Mouse (Mus musculus): ENCODE measurements around the gene Apol7a. TPM values are rescaled to one million over a fixed set of nuclear protein-coding genes. Genes with fewer than 3 reads are reported as not detected.
A peak's percentile ranks its signal among the peaks of the same experiment; 100 is the strongest.

Gene Apol7a
- polyA plus RNA-seq, 1 experiment, result not detected

- Histone ChIP-seq H3K4me3 (ENCODE audit: insufficient read depth, low read length) (no peak overlapping the region), H3K4me1 (ENCODE audit: control insufficient read depth, insufficient read depth, low read length) (0 out of 2 replicates have a peak, but pooled peaks cover 3% of the 10 kb centered on the region), H3K27ac (ENCODE audit: insufficient read depth, low read depth, low read length) (no peak overlapping the region)
- no peak for TF ChIP-seq POLR2A (IDR thresholded peaks at IDR 0.05; ENCODE audit: borderline replicate concordance, low read depth, low read length)
Measured at GRCm38 (mm10) chr15:77368818-77369320, 30.0 kb downstream of the Apol7a start.

DNA sequence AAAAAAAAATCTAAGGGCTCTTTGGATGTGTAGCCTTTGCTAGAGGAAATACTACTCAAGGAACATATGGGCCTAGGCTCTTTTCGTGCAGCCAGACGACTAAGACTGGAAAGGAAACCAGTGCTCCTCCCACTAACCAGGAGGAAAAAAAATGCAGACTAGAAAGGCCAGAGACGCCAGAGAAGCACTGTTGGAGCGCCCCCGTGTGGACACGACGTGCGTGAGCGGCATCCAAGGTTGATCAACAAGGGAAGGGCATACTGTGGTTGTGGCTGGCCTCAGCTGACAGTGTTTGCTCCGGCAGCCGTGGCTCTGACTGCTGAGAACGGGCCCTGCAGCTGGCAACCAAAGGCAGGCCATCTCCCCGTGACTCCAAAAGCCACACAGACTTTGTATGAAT, 30.8 kb downstream of the Apol7a start:
- peak overlapping the region; percentile 15 for H3K4me3 ChIP-seq (ENCODE audit: insufficient read depth, low read length)
- H3K27ac ChIP-seq (ENCODE audit: insufficient read depth, low read depth, low read length), result no peak overlapping the region
- peak; percentile 88 for TF ChIP-seq CTCF (IDR thresholded peaks at IDR 0.05; ENCODE audit: low read depth, low read length)
- no peak for TF ChIP-seq POLR2A (IDR thresholded peaks at IDR 0.05; ENCODE audit: borderline replicate concordance, low read depth, low read length)
- H3K4me1 ChIP-seq (ENCODE audit: control insufficient read depth, insufficient read depth, low read length), result 0 out of 2 replicates have a peak, but pooled peaks cover 3% of the 10 kb centered on the region

- no peak overlapping the region for H3K27ac ChIP-seq (ENCODE audit: insufficient read depth, low read depth, low read length)
- H3K4me1 ChIP-seq (ENCODE audit: control insufficient read depth, insufficient read depth, low read length), result 0 out of 2 replicates have a peak, but pooled peaks cover 3% of the 10 kb centered on the region
- TF ChIP-seq CTCF (IDR thresholded peaks at IDR 0.05; ENCODE audit: low read depth, low read length) (no peak; the same call in none of the 2 replicates), POLR2A (IDR thresholded peaks at IDR 0.05; ENCODE audit: borderline replicate concordance, low read depth, low read length) (no peak)
Measured at GRCm38 (mm10) chr15:77367504-77367903, 31.4 kb downstream of the Apol7a start.

DNA sequence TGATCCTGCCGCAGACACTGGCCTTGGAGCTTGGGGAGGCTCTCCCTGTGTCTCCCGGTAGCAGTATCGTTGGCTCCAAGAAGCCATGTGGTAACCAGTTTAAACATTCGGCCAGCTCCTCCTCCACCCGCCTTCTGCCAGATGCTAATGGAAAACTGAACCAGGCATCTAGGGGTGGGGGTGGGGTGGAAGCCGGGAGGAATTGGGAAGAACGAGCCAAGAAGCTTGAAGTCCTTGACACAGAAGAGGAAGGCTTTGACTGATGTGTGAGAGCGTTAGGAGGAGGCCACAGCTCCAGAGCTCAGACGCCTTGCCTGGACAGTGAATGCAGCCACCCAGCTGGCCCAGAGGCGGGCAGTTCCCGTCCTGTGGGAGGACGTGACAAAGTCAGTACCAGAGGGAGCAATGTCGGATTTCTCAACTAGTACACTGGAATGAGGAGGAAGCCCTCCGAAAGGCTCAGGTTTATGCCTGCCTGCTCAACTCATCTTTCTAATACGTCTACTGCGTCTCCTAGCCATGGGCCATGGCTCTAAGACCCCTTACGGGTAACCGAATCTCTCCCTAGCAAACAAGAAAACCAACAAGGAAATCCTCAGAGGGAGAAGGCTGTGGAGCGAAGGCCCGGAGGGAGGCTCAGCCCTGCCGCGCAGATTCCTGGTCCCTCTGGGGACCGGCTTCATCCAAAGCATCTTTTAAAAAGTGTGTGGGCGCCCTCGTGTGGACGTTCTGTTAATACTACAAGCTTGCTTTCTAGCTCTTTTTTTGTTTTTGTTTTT, 32.0 kb downstream of the Apol7a start:
- peak; percentile 69 for TF ChIP-seq CTCF (IDR thresholded peaks at IDR 0.05; ENCODE audit: low read depth, low read length)
- TF ChIP-seq POLR2A (IDR thresholded peaks at IDR 0.05; ENCODE audit: borderline replicate concordance, low read depth, low read length), result no peak
- Histone ChIP-seq H3K4me1 (ENCODE audit: control insufficient read depth, insufficient read depth, low read length) (0 out of 2 replicates have a peak, but pooled peaks cover 3% of the 10 kb centered on the region), H3K4me3 (ENCODE audit: insufficient read depth, low read length) (no peak overlapping the region), H3K27ac (ENCODE audit: insufficient read depth, low read depth, low read length) (no peak overlapping the region)

More at GRCm38 (mm10) chr15:77367504-77367903, 31.4 kb downstream of the Apol7a start:
- no peak overlapping the region for H3K4me3 ChIP-seq (ENCODE audit: insufficient read depth, low read length)

DNA sequence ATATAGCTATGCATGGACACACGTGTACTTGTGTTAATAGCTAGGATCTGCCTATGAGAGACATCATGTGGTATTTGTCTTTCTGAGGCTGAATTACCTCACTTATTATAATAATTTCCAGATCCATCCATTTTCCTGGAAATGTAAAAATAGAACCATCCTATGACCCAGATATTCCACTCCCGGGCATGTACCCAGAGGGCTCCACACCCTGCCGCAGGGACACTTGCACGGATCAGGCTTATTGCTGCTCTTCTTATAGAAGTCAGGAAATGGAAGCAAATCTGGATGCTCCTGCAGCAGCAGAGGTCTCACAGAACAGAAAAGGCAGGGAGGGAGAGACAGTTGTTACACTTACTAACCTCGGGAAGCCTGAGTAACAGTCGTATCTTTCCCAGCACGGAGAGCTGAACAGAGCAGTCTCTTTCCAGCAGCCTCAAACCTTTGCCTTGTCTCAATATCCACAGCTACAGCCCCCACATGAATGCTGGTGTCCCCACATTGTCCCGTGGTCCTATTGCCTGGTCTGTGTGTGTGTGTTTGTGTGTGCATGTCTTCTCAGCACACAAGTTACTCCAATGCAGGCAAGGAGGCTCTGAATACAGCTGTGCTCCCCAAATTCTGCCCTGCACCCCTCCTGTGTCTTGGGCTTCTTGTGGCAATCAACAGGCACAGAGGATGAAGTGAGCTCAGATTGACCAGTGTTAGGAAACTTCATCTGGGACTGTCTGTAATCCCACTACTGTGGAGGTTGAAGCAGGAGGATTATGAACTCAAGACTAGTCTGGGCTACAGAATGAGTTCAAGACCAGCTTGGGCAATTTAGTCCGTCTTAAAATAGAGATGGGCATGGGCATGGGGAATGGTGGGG, 33.0 kb downstream of the Apol7a start:
- 0 out of 2 replicates have a peak, but pooled peaks cover 3% of the 10 kb centered on the region for H3K4me1 ChIP-seq (ENCODE audit: control insufficient read depth, insufficient read depth, low read length)
- H3K4me3 ChIP-seq (ENCODE audit: insufficient read depth, low read length), result no peak overlapping the region
- no peak overlapping the region for H3K27ac ChIP-seq (ENCODE audit: insufficient read depth, low read depth, low read length)
- TF ChIP-seq CTCF (IDR thresholded peaks at IDR 0.05; ENCODE audit: low read depth, low read length), result no peak
- no peak for TF ChIP-seq POLR2A (IDR thresholded peaks at IDR 0.05; ENCODE audit: borderline replicate concordance, low read depth, low read length)

DNA sequence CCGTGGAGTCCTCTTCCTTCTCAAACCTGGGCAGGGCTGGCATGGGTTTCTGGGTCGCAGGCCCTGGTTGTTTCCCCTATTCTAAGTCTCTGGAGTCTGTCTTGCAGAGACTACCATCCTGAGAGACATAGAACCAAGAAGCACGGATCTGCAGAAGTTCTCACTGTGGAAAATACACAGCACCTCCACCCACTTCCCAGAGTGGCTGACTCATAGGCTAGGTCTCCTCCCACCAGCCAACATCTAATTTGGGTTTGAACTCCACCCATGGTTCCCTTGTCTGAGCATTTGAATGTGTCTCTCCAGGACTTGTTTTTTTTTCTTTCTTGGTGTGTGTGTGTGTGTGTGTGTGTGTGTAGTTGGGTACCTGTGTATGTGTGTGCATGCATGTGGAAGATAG, 34.9 kb downstream of the Apol7a start:
- H3K27ac ChIP-seq (ENCODE audit: insufficient read depth, low read depth, low read length), result no peak overlapping the region
- H3K4me3 ChIP-seq (ENCODE audit: insufficient read depth, low read length), result no peak overlapping the region
- TF ChIP-seq CTCF (IDR thresholded peaks at IDR 0.05; ENCODE audit: low read depth, low read length), result no peak
- TF ChIP-seq POLR2A (IDR thresholded peaks at IDR 0.05; ENCODE audit: borderline replicate concordance, low read depth, low read length), result no peak
- H3K4me1 ChIP-seq (ENCODE audit: control insufficient read depth, insufficient read depth, low read length), result 0 out of 2 replicates have a peak, but pooled peaks cover 3% of the 10 kb centered on the region

DNA sequence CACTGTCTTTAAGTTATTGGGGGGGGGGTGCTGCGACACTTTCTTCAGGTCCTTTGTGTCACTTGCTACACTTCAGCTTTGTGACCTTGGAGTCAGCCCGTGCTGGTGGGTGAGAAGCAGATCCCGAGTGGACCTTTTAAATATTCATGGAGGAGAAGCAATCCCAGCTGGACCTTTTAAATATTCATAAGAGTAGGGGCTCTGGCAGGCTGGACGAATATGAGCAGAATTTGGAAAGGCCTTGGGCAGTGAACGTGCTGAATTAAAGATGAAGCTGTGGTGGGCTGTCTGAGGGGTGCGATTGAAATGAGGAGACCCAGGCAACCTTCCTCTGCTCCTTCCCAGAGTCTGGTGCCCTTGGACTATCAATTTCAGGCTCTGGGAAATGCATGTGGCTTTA, 35.3 kb downstream of the Apol7a start:
- Histone ChIP-seq H3K27ac (ENCODE audit: insufficient read depth, low read depth, low read length) (no peak overlapping the region), H3K4me3 (ENCODE audit: insufficient read depth, low read length) (no peak overlapping the region)
- TF ChIP-seq POLR2A (IDR thresholded peaks at IDR 0.05; ENCODE audit: borderline replicate concordance, low read depth, low read length) (no peak), CTCF (IDR thresholded peaks at IDR 0.05; ENCODE audit: low read depth, low read length) (no peak)

DNA sequence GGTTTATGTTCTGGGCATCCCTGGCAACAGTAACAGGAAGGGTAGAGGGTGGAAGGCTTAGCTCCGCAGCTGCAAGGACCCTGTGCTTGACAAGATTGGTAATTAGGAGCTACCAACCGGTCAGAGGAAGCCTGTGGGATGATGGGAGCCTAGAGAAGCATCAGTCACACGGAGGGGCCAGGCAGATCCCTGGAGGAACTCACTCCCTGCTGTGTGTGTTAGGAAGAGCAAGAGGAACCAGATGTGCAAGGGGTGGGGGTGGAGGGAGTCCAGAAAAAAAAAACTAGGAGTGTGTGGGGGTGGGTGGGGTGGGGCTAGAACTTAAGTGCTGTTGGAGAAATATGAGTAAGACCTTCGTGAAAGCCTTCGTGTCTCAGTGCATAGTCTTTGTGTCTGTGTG, 36.0 kb downstream of the Apol7a start:
- 0 out of 2 replicates have a peak, but pooled peaks cover 3% of the 10 kb centered on the region for H3K4me1 ChIP-seq (ENCODE audit: control insufficient read depth, insufficient read depth, low read length)
- H3K27ac ChIP-seq (ENCODE audit: insufficient read depth, low read depth, low read length), result no peak overlapping the region
- H3K4me3 ChIP-seq (ENCODE audit: insufficient read depth, low read length), result no peak overlapping the region
- no peak for TF ChIP-seq CTCF (IDR thresholded peaks at IDR 0.05; ENCODE audit: low read depth, low read length)
- no peak for TF ChIP-seq POLR2A (IDR thresholded peaks at IDR 0.05; ENCODE audit: borderline replicate concordance, low read depth, low read length)

More for the DNA sequence above, 35.3 kb downstream of the Apol7a start:
- H3K4me1 ChIP-seq (ENCODE audit: control insufficient read depth, insufficient read depth, low read length), result 0 out of 2 replicates have a peak, but pooled peaks cover 3% of the 10 kb centered on the region

DNA sequence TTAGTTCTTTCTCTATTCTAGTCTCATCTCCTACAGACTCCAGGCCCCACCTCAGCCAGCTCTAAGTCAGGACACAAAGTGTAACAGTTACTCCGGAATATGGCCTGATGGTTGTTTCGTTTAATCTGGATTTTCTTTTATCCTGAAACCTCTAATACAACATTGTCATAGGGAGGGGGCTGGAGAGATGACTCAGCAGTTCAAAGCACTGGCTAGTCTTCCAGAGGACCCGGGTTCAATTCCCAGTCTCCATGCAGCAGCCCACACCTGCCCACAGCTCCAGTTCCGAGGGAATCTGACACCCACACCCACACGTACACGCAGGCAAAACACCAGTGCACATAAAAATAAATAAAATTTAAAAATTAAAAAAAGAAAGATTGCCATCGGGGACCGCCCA, 39.0 kb downstream of the Apol7a start:
- no peak overlapping the region for H3K27ac ChIP-seq (ENCODE audit: insufficient read depth, low read depth, low read length)
- no peak overlapping the region for H3K4me3 ChIP-seq (ENCODE audit: insufficient read depth, low read length)
- TF ChIP-seq CTCF (IDR thresholded peaks at IDR 0.05; ENCODE audit: low read depth, low read length), result no peak
- TF ChIP-seq POLR2A (IDR thresholded peaks at IDR 0.05; ENCODE audit: borderline replicate concordance, low read depth, low read length), result no peak
- H3K4me1 ChIP-seq (ENCODE audit: control insufficient read depth, insufficient read depth, low read length), result 0 out of 2 replicates have a peak, but pooled peaks cover 3% of the 10 kb centered on the region

All from bone marrow macrophage, adult 2 months (primary cell).